Mouse (Mus musculus) layer of hippocampus, postnatal 14 days (tissue): Measurements from ENCODE around the gene Natd1. TPM values are rescaled to one million over a fixed set of nuclear protein-coding genes. Genes with fewer than 3 reads are reported as not detected.
A peak's percentile ranks its signal among the peaks of the same experiment; 100 is the strongest.

Experiments
- DNase-seq, 2 experiments: peaks; one replicate each; pipeline ENCODE4 v3.0.0; 2021 to 2022; ENCODE audit warnings: low spot score in 2 of 2, mixed read lengths in 1 of 2
- total RNA-seq, 2 experiments: library from RNA; stranded (reverse); gene quantifications; 2 replicates each; pipeline ENCODE4 v1.2.3; 2021

Gene Natd1
- total RNA-seq, 2 experiments from 2014 or later, result 12.6 to 13.0 TPM

DNA sequence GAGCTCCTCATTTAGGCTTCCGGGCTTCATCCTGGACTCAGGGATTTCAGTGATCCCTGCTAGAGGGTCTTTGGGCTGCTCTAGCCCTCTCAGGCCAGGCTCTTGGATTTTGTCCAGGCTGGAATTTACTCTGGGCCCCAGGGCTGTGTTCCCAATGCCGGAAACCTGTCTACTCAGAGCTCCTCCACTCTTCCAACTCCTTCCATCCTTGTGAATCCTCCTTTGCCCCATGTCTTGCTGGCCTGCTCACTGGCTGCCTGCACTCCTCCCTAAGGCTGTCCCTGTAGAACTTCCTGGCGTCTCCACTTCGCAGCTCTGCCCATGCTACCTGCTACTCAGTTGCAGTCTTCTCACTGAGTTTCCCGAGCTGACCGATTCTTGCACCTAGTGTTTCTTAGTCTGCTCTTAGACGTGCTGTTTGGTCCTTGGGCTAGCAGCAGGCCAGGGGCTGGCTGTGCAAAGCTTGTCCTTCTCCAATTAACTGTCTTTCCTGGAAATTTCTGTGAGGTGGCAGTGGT lies 18.0 kb upstream of the Natd1 start:
- no peak for DNase-seq

DNA sequence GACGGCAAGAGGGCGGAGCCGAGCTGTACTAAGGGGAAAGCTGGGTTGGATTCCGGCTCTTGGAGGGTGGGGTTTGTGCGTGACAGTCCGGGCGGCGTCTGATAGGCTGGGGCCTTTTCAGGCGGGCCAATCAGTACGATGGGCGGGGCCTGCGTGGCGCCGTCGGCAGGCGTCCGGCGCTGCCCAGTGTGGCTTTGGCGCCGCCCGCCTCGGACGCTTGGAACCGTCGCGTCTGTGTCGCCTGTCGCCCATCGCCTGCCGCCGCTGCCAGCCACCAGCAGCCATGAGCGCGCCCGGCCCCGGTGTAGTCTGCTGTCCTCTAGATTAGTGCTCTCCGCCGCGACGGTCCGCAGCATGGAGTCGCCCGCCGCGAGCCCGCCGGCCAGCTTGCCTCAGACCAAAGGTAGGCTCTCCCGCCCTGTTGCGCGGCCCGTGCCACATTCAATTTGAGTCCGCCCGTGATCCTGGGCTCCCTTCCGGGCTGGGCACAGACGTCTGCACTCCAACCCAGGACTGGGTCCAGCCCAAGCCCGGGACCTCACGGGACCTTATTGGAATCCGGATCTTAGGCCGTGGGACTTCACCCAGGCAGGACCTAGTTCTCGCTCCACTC lies 17.4 kb upstream of the Natd1 start, which contains the start of gene Map2k3:
Map2k3 (plus strand) TSS at position 165 of the 613 bp plus-strand sequence.
- peak; percentile 89 to 96 for DNase-seq

DNA sequence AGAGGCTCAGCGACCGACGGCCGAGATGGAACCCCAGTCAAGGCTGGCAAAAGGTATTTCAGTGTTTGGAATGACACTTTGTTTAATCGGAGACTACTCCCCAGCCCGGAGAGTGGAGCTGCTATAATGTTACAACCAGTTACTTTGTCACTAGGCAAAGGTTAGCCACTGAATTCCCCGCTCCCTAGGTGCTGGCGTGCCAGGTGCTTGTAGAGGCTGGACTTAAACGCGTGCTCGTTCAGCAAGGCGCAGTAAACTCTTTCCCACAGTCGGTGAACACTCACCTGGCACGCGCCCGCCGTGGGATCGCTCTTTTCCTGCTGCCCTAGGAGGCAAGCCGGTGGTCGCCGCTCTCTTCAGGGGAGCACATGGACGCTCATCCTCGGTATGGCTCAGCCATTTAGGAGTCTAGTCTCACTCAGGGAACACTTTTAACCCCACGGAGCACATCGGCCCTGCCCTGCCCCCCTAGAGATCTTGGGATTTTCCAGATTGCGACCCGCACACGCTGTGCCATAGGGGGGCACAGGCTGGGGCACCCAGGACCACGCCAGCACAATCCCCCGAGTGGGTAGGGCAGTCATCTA lies 16.8 kb upstream of the Natd1 start:
- no peak for DNase-seq

DNA sequence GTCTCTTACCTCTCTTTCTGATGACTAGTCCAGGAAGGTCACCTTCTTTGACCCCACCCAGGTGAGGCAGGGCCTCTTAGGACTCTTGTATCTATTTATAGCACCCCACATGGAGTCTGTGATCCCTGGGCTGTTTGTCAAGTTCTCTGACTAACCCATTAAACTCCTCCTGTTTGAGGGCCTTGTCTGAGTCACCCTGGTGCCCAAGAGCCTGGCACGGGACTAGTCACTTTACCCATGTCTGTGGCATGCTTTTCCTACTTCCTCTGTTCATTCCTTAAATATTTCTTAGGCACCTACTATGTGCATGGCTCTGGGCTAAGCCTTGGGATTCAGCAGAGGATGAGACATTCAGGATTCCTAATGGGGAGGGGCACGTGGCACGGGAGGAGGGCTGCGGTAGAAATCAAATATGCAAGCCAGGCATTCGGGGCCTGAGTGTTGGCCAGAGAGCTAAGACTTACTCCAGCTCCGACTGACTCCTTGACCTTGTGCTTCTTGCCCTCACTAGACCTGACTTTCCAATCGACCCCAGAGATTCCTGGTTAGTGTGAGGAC lies 16.3 kb upstream of the Natd1 start:
- no peak for DNase-seq

DNA sequence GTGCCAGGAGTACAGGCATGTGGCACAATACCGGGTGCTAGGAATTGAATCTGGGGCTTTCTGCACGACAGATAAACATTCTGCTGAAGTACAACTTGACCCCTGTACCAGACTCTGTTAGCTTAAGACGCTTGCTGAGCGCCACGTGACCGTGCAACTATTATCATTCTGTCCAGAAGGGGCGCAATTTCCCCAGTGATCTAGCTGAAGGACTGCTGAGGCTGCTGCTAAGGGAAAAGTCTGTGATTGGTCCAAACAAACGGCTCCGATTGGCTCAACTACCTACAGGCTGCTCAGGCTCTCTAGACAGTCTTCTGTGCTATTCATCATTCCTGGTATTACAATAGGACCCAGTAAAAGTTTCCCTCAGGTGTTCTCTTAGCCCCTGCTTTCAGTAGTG lies 12.7 kb upstream of the Natd1 start:
- DNase-seq, result peak; percentile 84 to 93

DNA sequence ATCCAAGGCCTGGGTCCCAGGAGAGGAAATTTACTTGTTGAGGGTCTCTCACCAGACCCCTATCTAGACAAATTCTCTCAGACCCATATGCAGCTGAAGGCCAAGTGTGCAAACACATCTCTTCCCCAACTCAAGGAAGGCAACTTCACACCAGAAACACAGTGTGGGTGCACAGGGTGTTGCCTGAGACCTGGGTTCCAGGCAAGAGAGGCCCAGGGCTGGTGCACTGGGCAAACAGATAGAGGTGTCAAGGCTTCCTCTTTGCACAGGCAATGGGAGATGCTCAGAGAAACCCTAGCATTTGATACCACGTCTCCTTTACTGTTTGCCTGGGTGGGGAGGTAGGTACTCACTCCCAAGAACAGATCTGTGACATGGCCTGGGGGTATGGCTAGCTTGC lies 10.4 kb upstream of the Natd1 start:
- no peak for DNase-seq

DNA sequence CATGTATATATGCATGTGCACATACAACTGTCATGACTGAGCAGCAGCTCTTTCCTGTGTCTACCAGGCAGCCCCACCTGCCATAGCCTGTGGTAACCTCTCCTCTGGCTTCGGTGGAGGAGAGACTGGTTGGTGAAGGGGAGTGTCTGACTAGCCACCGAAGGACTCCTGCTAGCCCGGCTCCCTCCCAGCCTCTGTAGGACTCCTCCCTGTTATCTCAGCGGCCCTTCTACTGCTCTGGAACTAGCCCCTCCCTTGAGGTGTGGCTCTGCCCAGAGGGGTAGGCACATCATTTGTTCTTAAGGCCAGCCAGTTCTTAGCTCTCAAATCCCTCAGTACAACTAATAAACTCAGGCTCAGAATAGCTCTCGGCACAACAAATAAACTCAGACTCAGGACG lies 9.9 kb upstream of the Natd1 start:
- no peak for DNase-seq

DNA sequence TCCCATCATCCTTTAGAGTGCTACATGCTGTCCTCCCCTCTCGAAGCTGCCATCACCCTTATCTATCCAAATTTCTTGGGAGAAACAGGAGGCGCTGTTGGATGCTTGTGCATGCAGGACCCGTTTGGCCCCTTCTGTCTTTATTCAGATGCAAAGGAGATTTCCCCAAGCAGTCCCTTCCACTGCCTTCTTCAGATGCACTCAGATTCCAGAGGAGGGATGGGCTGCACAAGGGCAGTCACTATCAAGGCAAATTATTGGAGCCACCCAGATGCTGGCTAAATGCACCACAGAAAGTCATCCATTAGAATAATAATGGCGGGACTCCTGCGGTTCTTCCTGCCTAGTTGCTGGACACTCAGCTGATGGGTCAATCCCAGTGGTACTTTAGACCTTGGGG lies 8.4 kb upstream of the Natd1 start:
- no peak for DNase-seq

DNA sequence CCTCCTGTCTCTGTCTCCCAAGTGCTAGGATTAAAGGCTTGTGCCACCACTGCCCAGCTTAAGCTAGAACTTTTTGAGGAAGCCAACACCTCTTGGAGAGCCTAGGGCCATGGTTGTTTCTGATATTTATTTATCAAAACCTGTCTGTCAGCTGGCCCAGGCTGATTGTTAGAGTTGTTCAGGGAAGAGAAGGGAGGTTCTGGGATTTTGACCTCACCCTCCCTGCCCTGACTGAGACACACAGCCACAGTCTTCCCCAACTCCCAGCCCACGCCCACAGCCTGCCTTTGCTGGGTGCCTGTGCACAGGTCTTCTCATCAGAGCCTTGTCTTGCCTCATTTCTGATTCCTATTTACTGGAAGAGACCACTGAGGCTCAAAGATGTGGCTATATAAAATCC lies 7.6 kb upstream of the Natd1 start:
- no peak for DNase-seq

DNA sequence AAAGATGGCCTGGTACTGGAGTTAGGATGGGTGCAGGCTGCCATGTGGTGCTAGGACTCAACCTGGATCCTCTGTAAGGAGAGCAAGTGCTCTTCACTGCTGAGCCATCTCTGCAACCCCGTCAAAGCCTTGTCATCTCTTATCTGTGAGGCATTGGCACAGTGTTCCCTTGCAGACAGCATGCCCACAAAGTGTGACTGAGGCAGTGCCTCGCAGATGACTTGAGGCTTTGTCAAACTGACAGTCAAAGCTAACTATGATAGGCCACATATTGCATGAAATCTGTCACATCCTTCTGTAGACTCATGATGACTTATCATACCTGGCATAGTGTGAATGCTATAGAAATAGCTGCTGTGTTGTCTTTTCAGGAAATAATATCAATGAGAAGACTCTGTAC lies 5.5 kb upstream of the Natd1 start:
- no peak for DNase-seq

DNA sequence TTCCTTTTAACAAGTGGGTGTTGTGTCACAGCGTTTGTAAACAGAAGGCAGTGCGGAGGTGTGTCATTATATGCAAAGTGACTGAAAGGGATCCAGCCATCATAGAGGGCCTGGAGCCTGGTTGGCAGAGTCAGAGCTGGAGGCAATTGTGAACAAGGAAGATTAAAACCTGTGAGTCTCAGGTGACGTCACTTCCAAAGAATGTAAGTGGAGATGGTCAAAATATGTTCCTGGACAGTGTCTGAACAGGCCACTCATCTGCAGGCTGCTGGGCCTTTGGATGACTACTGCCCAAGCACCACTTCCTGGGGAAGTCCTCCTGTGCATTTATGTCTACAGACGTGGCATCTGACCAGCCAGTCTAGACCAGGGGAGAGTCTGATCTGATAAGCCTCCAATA lies 651 bp upstream of the Natd1 start:
- DNase-seq, result no peak

DNA sequence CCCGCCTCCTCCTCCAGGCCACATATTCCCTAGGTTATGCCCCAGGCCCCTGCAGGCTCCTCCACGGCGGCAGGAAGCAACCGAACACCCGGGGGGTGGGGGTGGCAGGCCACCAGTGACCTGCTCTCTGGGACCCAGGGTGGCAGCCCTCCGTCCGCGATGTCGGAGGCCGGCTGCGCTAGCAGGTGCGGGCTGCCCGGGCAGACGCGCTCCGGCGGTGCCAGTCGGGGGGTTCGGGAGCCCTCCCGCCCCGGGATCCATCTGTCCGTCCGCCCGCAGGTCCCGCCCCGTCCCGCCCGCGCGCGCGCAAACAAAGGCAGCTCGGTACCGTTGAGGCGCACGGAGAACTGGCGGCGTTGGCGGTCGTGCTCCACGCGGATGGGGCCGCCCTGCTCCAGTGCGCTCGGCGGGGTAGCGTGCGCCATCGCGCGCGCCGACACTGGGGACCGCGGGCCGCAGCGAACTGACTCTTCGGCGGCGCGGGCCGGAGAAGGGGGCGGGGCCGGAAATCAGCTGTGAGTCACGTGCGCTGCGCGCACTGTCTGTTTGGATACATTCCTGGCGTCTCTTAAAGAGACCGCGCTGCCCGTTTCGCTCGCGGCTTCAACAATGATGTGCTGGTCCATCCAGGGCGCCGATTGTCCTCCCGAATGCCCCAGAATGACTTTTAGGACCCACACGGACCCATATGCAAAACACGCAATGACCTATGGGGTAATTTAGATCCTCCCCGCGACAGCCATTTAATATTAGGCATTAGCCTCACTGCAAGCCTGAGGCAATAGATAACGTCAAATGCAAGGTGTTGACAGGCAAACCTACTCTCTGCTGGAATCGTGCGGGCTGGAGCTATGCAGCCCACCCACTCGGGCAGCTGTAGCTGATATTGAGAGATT lies 1.0 kb downstream of the Natd1 start:
- DNase-seq, result peak; percentile 90 to 91

DNA sequence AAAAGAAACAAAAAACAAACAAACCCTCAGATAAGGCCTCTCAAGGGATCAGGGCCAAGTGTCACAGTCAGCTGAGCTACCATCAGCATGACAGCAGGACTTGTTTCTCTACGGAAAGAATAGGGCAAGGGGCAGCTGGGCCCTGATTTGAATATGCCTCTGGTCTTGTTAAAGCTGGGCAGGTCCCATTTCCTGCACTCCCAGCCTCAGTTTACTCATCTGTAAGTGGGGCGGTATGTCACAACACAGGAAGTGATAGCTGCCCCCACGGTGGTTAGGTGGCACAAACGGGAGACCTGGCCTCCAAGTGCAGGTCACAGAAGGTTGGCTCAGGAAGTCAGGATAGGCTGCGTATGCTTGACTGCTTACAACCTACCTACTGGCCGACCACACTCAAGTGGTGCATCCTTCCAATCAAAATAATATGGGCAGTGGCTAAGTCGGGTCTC lies 2.0 kb downstream of the Natd1 start:
- no peak for DNase-seq

DNA sequence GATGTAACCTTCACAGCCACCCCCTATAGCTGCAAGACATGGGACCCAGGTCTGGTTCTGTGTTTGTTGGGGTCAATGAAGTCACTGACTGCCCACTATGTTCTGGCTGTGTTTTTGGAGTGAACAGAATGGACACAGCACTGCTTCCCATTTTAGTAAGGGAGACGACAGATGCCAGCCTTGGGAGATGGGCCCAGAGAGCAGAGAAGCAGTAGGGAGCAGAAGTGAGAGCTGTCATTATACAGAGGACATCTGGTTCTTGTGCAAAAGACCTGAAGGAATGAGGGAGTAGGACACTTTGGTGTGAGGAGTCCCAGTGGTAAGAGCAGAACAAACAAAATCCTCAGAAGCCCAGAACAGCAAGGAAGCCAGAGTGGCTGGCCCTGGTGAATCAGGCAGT lies 4.9 kb downstream of the Natd1 start:
- no peak for DNase-seq

DNA sequence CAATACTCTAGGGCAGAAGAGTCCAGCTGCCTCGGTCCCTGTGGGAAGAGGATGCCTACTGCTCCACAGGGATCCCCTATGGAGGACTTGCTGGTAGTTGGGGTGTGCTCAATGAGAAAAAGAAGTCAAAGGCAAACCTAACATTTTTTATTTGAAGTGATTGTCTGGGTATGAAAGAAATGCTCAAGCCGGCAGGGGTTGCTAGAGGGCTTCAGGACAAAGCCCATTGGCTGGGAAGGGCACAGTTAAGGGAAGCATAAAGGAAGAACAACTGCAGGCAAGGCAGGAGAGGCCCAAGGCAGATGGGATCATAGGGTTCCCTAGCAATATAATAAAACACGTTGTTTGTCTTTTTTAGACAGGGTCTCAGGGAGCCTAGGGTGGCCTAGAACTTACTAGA lies 6.5 kb downstream of the Natd1 start:
- DNase-seq, result no peak

DNA sequence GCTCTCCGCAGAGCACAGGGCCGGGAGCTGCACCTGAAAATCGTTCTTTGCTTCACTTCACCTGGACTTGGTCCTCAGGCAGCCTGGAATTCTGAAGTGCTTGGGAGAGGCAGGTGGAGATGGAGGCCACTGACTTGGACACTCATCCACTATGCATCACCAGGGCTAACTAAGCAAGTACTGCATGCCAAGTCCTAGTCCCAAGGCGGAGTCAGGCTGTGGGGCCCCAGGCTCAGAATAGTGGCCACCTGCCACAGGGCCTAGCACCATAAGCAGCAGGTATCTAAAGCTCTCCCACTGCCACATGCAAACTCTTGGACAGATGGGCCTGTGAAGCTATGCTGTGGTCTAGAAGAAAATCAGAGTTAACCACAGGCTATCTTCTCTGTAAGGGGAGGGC lies 8.1 kb downstream of the Natd1 start:
- DNase-seq, result no peak

DNA sequence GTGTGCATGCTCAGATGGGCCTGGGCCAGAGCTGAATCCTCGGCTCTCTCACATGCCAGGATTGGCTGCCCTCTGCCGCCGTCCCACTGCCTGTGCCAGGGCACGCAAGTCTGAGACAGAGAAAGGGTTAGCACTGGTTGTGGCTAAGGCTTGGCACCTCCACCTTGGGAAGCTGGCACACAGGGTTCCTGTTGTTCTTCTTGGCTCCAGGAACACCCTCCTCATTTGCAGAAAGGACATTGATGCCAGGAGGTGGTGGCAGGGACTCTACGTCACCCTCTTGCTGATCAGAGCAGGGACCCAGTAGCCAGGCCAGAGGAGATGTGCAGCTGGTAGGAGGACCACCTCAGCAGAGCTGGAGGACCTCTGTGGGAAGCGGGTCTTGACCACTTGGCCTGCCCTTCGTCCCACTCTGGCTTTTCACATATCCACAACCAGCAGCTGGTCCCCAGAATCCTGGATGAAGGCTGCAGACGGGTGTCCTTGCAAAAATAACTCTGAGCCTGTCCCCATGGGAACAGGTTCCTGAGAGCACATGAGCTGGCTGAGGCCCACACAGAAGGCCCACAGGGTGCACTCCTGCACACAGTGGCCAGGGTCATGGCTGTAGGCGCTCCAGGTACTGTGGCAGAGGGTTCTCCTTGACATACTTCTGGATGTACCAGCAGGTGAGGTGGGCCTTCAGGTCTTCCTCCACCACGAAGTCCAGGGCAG lies 9.0 kb downstream of the Natd1 start:
- peak in 1 of 2 experiments; percentile 47 for DNase-seq

DNA sequence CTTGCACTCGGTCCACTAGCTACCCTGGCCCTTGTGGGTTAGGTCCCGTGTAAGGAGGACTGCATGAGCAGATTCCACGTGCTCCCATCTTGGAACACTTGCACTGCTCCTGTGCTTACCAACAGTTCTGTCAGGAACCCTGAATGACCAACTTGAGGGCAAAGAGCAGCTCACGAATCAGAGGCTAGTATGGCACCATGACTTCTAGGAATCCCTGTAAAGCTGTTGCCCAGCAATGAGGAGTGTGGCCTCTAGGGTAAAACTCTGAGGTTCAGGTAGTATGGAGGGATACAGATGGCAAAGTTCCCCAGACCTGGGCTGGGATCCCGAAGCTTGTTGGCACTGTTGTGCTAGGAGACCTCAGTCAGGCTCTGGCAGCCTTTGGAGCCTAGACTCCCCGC lies 10.9 kb downstream of the Natd1 start:
- DNase-seq, result no peak

DNA sequence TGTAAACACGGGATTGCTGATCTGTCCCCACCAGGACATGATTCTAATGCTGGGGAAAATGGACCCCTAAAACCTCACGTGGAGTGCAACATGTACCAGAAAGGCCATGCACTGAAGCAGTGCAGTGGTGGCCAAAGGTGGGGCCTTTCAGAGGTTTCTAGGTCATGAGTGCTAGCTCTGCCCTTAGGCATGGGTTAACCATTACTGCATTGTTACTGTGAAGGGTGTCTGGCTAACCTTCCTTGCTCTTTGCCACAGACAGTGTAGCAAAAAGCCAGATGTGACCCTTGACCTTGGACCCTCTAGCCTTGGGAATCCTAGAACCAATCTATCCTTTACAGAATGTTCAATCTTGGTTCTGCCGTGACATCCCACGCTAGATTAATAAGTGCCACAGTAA lies 12.1 kb downstream of the Natd1 start:
- no peak for DNase-seq

DNA sequence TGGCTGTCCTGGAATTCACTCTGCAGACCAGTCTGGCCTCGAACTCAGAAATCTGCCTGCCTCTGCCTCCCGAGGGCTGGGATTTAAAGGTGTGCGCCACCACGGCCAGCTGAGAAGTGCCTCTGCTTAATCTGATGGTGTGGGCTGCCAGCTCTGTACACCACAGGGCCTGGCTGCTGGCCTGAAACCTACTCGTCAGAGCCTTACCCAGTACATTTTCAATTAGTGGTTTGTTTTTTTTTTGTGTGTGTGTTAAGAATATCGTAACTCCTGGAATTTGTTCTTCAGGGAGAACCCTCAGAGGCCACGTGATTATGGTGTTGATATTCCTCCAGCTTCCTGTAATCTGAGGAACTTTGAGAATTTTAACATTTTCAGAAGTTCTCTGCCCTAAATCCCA lies 12.5 kb downstream of the Natd1 start:
- DNase-seq, result no peak

DNA sequence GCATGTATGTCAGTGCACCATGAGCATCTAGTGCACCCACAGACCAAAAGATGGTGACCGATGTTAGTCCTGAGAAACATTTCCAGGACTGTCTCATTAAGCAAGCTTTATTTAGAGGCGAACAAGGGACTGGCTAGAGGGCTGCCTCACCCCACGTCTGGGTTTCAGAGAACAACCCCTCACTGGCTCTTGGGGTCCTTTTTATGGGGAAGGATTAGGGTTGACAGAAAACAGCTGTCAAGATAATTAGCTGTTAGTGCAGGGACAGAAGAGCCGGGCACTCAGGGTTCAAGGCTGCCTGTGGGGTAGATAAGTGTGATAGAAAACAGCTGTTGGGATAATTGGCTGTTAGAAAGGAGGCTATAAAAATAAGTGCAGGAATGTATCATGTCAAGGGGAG lies 18.6 kb downstream of the Natd1 start:
- DNase-seq, result no peak
